Mouse (Mus musculus) forebrain, embryonic 12.5 days (tissue): ENCODE results near the gene Kif24. TPM values are rescaled to one million over a fixed set of nuclear protein-coding genes. Genes with fewer than 3 reads are reported as not detected.

Source experiments
- ATAC-seq: fragments of 200-750 bp; cut with Nextera tagmentation; 2 replicates; pipeline ENCODE4 v1.8.0; 2017; ENCODE audit warnings: moderate TSS enrichment; ENCODE audit not compliant: low FRiP score
- H3K27ac ChIP-seq: fragments of 300-500 bp; sonication (generic); 2 replicates; pipeline ENCODE4 v1.5.1; 2016; ENCODE audit warnings: mild to moderate bottlenecking
- H3K27me3 ChIP-seq: fragments of 300-500 bp; sonication (generic); 2 replicates; pipeline ENCODE4 v1.6.1; 2016; ENCODE audit warnings: mild to moderate bottlenecking
- H3K36me3 ChIP-seq: fragments of 300-500 bp; sonication (generic); replicated peaks from 2 replicates; pipeline ENCODE4 v1.6.1; 2016; ENCODE audit warnings: mild to moderate bottlenecking
- H3K4me1 ChIP-seq: fragments of 300-500 bp; sonication (generic); 2 replicates; pipeline ENCODE4 v1.6.1; 2016
- H3K4me2 ChIP-seq: fragments of 300-500 bp; sonication (generic); 2 replicates; pipeline ENCODE4 v1.6.1; 2016; ENCODE audit warnings: mild to moderate bottlenecking, moderate library complexity
- H3K4me3 ChIP-seq: fragments of 300-500 bp; sonication (generic); replicated peaks from 2 replicates; pipeline ENCODE4 v1.5.1; 2016; ENCODE audit warnings: mild to moderate bottlenecking
- H3K9ac ChIP-seq: fragments of 300-500 bp; sonication (generic); 2 replicates; pipeline ENCODE4 v1.6.1; 2016; ENCODE audit warnings: mild to moderate bottlenecking
- H3K9me3 ChIP-seq: fragments of 300-500 bp; sonication (generic); 2 replicates; pipeline ENCODE4 v1.6.1; 2016
- WGBS: fragments of 180-500 bp; shearing (Covaris S2); methylation state at CpG from one replicate; pipeline ENCODE4 v1.1.7; 2016; 5-methylcytosine and 5-hydroxymethylcytosine counted together
- polyA plus RNA-seq: library from polyadenylated mRNA; unstranded; fragments of >200 nt; fragmentation: Nextera tagmentation; extraction: Ambion mirVana; gene quantifications from 2 replicates; pipeline ENCODE4 v1.2.1, GENCODE M21; 2016

The Kif24 gene
- polyA plus RNA-seq, 1 experiment from 2014 or later, result 14.3 TPM

DNA sequence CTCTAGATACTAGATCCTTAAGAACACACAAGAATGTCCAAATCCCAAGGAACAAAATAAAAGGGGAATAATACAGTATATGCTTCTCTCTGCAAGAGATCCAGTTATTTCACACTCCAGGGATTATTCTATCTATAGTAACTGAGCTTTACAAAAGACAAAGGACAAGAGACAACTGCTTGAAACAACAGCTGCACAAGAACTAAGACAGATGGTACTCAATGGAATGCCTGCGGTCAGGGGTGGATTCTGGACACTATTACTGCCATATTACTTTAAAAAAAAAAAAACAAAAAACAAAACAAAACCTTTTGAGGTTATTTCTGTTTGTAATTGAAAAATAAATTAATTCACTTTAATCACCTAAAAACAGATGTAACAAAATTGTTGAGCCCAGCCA, 4.0 kb downstream of the Kif24 start:
- Histone ChIP-seq H3K4me1 (peaks cover 12% of the 10 kb centered on the region), H3K9me3 (no peaks in the 10 kb centered on the region), H3K36me3 (no peaks in the 10 kb centered on the region), H3K9ac (no peak overlapping the region), H3K27ac (no peak overlapping the region), H3K4me2 (no peak overlapping the region), H3K4me3 (no peak overlapping the region), H3K27me3 (no peaks in the 10 kb centered on the region)
- 98% methylated on average over 1 of the region's 1 CpGs for WGBS
- no peak for ATAC-seq

- H3K4me1 ChIP-seq, result no peaks in the 10 kb centered on the region
- peaks cover 27% of the 10 kb centered on the region for H3K36me3 ChIP-seq
- no peaks in the 10 kb centered on the region for H3K9me3 ChIP-seq
- no peak for ATAC-seq
- H3K4me2 ChIP-seq, result no peak overlapping the region
- WGBS, result 95% methylated on average over 3 of the region's 3 CpGs
- no peak overlapping the region for H3K27ac ChIP-seq
- no peaks in the 10 kb centered on the region for H3K27me3 ChIP-seq
- H3K9ac ChIP-seq, result no peak overlapping the region
- no peak overlapping the region for H3K4me3 ChIP-seq
Measured at GRCm38 (mm10) chr4:41447595-41447994, 17.1 kb downstream of the Kif24 start.

- Histone ChIP-seq H3K27ac (no peak overlapping the region), H3K9ac (no peak overlapping the region), H3K36me3 (peaks cover 13% of the 10 kb centered on the region), H3K9me3 (no peaks in the 10 kb centered on the region), H3K4me1 (no peaks in the 10 kb centered on the region), H3K4me2 (no peak overlapping the region), H3K4me3 (no peak overlapping the region), H3K27me3 (no peaks in the 10 kb centered on the region)
- 88% methylated on average over 4 of the region's 4 CpGs for WGBS
- ATAC-seq, result no peak
Measured at GRCm38 (mm10) chr4:41442790-41443302, 21.8 kb downstream of the Kif24 start.

- no peaks in the 10 kb centered on the region for H3K27me3 ChIP-seq
- no peak overlapping the region for H3K9ac ChIP-seq
- no peak for ATAC-seq
- WGBS, result 90% methylated on average over 5 of the region's 5 CpGs
- H3K4me1 ChIP-seq, result no peaks in the 10 kb centered on the region
- H3K4me2 ChIP-seq, result no peak overlapping the region
- peaks cover 2% of the 10 kb centered on the region; the same call in 1 of the 2 replicates for H3K36me3 ChIP-seq
- no peak overlapping the region for H3K4me3 ChIP-seq
- H3K9me3 ChIP-seq, result no peaks in the 10 kb centered on the region
- H3K27ac ChIP-seq, result no peak overlapping the region
Measured at GRCm38 (mm10) chr4:41438931-41439330, 25.8 kb downstream of the Kif24 start.

- Histone ChIP-seq H3K27me3 (no peaks in the 10 kb centered on the region), H3K4me2 (no peak overlapping the region), H3K9me3 (no peaks in the 10 kb centered on the region), H3K4me1 (no peaks in the 10 kb centered on the region), H3K27ac (no peak overlapping the region), H3K9ac (no peak overlapping the region), H3K4me3 (no peak overlapping the region), H3K36me3 (peaks cover 5% of the 10 kb centered on the region; the same call in 1 of the 2 replicates)
- no peak for ATAC-seq
Measured at GRCm38 (mm10) chr4:41416966-41417365, 47.7 kb downstream of the Kif24 start.

DNA sequence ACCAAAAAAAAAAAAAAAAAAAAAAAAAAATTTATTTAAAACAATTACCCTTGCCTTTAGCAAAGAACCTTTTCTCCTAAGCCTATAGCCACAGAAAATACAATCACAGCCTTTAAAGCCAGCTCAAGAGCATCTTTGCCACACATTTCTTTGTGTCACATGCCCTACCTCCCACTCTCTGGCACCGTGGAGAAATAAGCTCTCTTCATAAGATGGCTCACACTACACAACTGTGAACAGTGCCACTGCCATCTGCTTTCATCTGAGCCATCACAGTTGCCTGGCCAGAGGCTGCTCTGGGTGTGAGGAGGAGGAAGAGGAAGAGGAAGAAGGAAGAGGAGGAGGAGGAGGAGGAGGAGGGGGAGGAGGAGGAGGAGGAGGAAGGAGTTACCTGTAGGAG, 55.3 kb downstream of the Kif24 start:
- no peak overlapping the region for H3K4me3 ChIP-seq
- H3K9me3 ChIP-seq, result no peaks in the 10 kb centered on the region
- H3K36me3 ChIP-seq, result peaks cover 33% of the 10 kb centered on the region
- H3K9ac ChIP-seq, result no peak overlapping the region
- 91% methylated on average over 1 of the region's 1 CpGs for WGBS
- no peak overlapping the region for H3K4me2 ChIP-seq
- no peak overlapping the region for H3K27ac ChIP-seq
- H3K4me1 ChIP-seq, result no peaks in the 10 kb centered on the region
- H3K27me3 ChIP-seq, result no peaks in the 10 kb centered on the region
- ATAC-seq, result no peak

GRCm38 (mm10) chr4:41407353-41407752, 57.3 kb downstream of the Kif24 start:
- no peak for ATAC-seq
- H3K36me3 ChIP-seq, result peaks cover 38% of the 10 kb centered on the region
- 94% methylated on average over 2 of the region's 2 CpGs for WGBS

GRCm38 (mm10) chr4:41406597-41406996, 58.1 kb downstream of the Kif24 start:
- WGBS, result 83% methylated on average over 9 of the region's 9 CpGs
- ATAC-seq, result no peak
- H3K9me3 ChIP-seq, result no peaks in the 10 kb centered on the region
- H3K4me3 ChIP-seq, result no peak overlapping the region
- H3K4me2 ChIP-seq, result no peak overlapping the region
- no peaks in the 10 kb centered on the region for H3K4me1 ChIP-seq
- no peak overlapping the region for H3K9ac ChIP-seq
- no peak overlapping the region for H3K27ac ChIP-seq
- H3K27me3 ChIP-seq, result no peaks in the 10 kb centered on the region
- peaks cover 42% of the 10 kb centered on the region for H3K36me3 ChIP-seq

More at GRCm38 (mm10) chr4:41407353-41407752, 57.3 kb downstream of the Kif24 start:
- H3K27me3 ChIP-seq, result no peaks in the 10 kb centered on the region
- H3K27ac ChIP-seq, result no peak overlapping the region
- H3K4me1 ChIP-seq, result no peaks in the 10 kb centered on the region
- no peak overlapping the region for H3K4me3 ChIP-seq
- no peak overlapping the region for H3K9ac ChIP-seq
- H3K4me2 ChIP-seq, result no peak overlapping the region
- no peaks in the 10 kb centered on the region for H3K9me3 ChIP-seq

DNA sequence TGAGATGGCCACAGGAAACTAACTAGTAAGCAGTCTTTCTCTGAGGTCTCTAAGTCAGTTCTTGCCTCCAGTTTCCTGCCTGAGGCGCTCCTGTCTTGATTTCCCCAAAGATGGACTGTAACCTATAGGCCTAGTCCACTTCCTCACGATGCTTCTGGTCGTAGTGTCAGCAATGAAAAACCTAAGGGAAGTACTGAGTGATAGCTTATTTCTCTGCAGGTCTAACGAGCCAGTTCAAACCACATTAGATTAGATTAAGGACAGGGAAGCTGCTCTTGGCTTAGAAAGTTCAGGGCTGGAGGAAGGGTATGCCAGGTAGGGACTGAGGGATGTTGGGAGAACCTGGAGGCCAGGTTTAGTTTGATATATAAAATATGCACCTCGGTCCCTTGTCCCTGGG, 63.1 kb downstream of the Kif24 start:
- H3K4me1 ChIP-seq, result no peaks in the 10 kb centered on the region
- no peak overlapping the region for H3K9ac ChIP-seq
- WGBS, result 90% methylated on average over 5 of the region's 5 CpGs
- no peaks in the 10 kb centered on the region for H3K9me3 ChIP-seq
- H3K36me3 ChIP-seq, result peaks cover 48% of the 10 kb centered on the region
- H3K4me2 ChIP-seq, result no peak overlapping the region
- H3K4me3 ChIP-seq, result no peak overlapping the region
- H3K27me3 ChIP-seq, result no peaks in the 10 kb centered on the region
- no peak for ATAC-seq
- no peak overlapping the region for H3K27ac ChIP-seq

GRCm38 (mm10) chr4:41401167-41401566, 63.5 kb downstream of the Kif24 start:
- H3K27ac ChIP-seq, result no peak overlapping the region
- H3K36me3 ChIP-seq, result peaks cover 47% of the 10 kb centered on the region
- H3K9ac ChIP-seq, result no peak overlapping the region
- no peak overlapping the region for H3K4me2 ChIP-seq
- ATAC-seq, result no peak
- no peaks in the 10 kb centered on the region for H3K27me3 ChIP-seq
- H3K4me3 ChIP-seq, result no peak overlapping the region
- no peaks in the 10 kb centered on the region for H3K4me1 ChIP-seq
- H3K9me3 ChIP-seq, result no peaks in the 10 kb centered on the region

GRCm38 (mm10) chr4:41399904-41400303, 64.8 kb downstream of the Kif24 start:
- Histone ChIP-seq H3K27ac (no peak overlapping the region), H3K4me1 (no peaks in the 10 kb centered on the region), H3K4me3 (no peak overlapping the region), H3K9me3 (no peaks in the 10 kb centered on the region), H3K27me3 (no peaks in the 10 kb centered on the region), H3K36me3 (peaks cover 59% of the 10 kb centered on the region), H3K4me2 (no peak overlapping the region), H3K9ac (no peak overlapping the region)
- WGBS, result 92% methylated on average over 5 of the region's 5 CpGs
- no peak for ATAC-seq

- Histone ChIP-seq H3K9me3 (no peaks in the 10 kb centered on the region), H3K36me3 (peaks cover 65% of the 10 kb centered on the region), H3K4me2 (no peak overlapping the region), H3K4me1 (no peaks in the 10 kb centered on the region), H3K27ac (no peak overlapping the region), H3K4me3 (no peak overlapping the region), H3K9ac (no peak overlapping the region), H3K27me3 (no peaks in the 10 kb centered on the region)
- ATAC-seq, result no peak
- WGBS, result 84% methylated on average over 6 of the region's 6 CpGs
Measured at GRCm38 (mm10) chr4:41398353-41398752, 66.3 kb downstream of the Kif24 start.

- H3K9me3 ChIP-seq, result no peaks in the 10 kb centered on the region
- no peaks in the 10 kb centered on the region for H3K4me1 ChIP-seq
- H3K27me3 ChIP-seq, result no peaks in the 10 kb centered on the region
- no peak overlapping the region for H3K4me3 ChIP-seq
- WGBS, result 86% methylated on average over 9 of the region's 9 CpGs
- ATAC-seq, result no peak
- no peak overlapping the region for H3K4me2 ChIP-seq
- H3K36me3 ChIP-seq, result peaks cover 70% of the 10 kb centered on the region
- H3K27ac ChIP-seq, result no peak overlapping the region
- no peak overlapping the region for H3K9ac ChIP-seq
Measured at GRCm38 (mm10) chr4:41394651-41395050, 70.0 kb downstream of the Kif24 start.
